Mouse (Mus musculus) gastrocnemius, postnatal 4 days (tissue): Measurements from ENCODE around the gene Mttp. TPM values are rescaled to one million over a fixed set of nuclear protein-coding genes. Genes with fewer than 3 reads are reported as not detected.
"Not testable (repeated sequence)": the region's sequence is repeated elsewhere in the genome, so short reads cannot be mapped to it uniquely, and the experiment has no call there.

ENCODE experiments used
- DNase-seq, 2 experiments: peaks; one replicate each; pipeline ENCODE4 v3.0.0; 2021 to 2022; ENCODE audit warnings: low spot score in 2 of 2, mixed read lengths in 2 of 2
- total RNA-seq, 2 experiments: library from RNA; stranded (reverse); gene quantifications; 2 replicates each; pipeline ENCODE4 v1.2.3; 2021

Gene Mttp
- total RNA-seq, 2 experiments from 2014 or later = 3.9 to 4.2 TPM

GRCm38 (mm10) chr3:138138146-138138545 is 6.6 kb downstream of the Mttp start:
- DNase-seq = not testable (repeated sequence)

- DNase-seq = no peak
These were observed 10.2 kb downstream of the Mttp start for GRCm38 (mm10) chr3:138134528-138134927.

GRCm38 (mm10) chr3:138133916-138134315 is 10.9 kb downstream of the Mttp start:
- DNase-seq = no peak

GRCm38 (mm10) chr3:138133463-138133862 is 11.3 kb downstream of the Mttp start:
- DNase-seq = no peak

GRCm38 (mm10) chr3:138131168-138131567 is 13.6 kb downstream of the Mttp start:
- no peak for DNase-seq

GRCm38 (mm10) chr3:138130692-138131091 is 14.1 kb downstream of the Mttp start:
- DNase-seq = no peak

GRCm38 (mm10) chr3:138129110-138129509 is 15.7 kb downstream of the Mttp start:
- no peak for DNase-seq

- no peak for DNase-seq
These were observed 20.9 kb downstream of the Mttp start for GRCm38 (mm10) chr3:138123842-138124241.

- DNase-seq = no peak
These were observed 23.3 kb downstream of the Mttp start for GRCm38 (mm10) chr3:138121461-138121860.

GRCm38 (mm10) chr3:138119444-138120105 is 25.2 kb downstream of the Mttp start:
- DNase-seq = no peak

- no peak for DNase-seq
These were observed 25.9 kb downstream of the Mttp start for GRCm38 (mm10) chr3:138118831-138119230.

- DNase-seq = no peak
These were observed 26.4 kb downstream of the Mttp start for GRCm38 (mm10) chr3:138118392-138118791.

GRCm38 (mm10) chr3:138116871-138117270 is 27.9 kb downstream of the Mttp start:
- DNase-seq = peak in 1 of 2 experiments; percentile 37

GRCm38 (mm10) chr3:138114106-138114505 is 30.7 kb downstream of the Mttp start:
- DNase-seq = no peak

GRCm38 (mm10) chr3:138110910-138111782 is 33.6 kb downstream of the Mttp start:
- no peak for DNase-seq

- no peak for DNase-seq
These were observed 37.9 kb downstream of the Mttp start for GRCm38 (mm10) chr3:138106887-138107286.

- DNase-seq = no peak
These were observed 39.7 kb downstream of the Mttp start for GRCm38 (mm10) chr3:138105056-138105455.

- DNase-seq = no peak
These were observed 41.1 kb downstream of the Mttp start for GRCm38 (mm10) chr3:138103690-138104089.

- DNase-seq = no peak
These were observed 42.8 kb downstream of the Mttp start for GRCm38 (mm10) chr3:138101936-138102335.

GRCm38 (mm10) chr3:138097718-138098117 is 47.0 kb downstream of the Mttp start:
- DNase-seq = no peak

- no peak for DNase-seq
These were observed 48.3 kb downstream of the Mttp start for GRCm38 (mm10) chr3:138096263-138097028.

GRCm38 (mm10) chr3:138095718-138096117 is 49.0 kb downstream of the Mttp start:
- no peak for DNase-seq
